Comparison of ENCODE assay signal across 7 mouse cellular contexts in the genomic region with DNA sequence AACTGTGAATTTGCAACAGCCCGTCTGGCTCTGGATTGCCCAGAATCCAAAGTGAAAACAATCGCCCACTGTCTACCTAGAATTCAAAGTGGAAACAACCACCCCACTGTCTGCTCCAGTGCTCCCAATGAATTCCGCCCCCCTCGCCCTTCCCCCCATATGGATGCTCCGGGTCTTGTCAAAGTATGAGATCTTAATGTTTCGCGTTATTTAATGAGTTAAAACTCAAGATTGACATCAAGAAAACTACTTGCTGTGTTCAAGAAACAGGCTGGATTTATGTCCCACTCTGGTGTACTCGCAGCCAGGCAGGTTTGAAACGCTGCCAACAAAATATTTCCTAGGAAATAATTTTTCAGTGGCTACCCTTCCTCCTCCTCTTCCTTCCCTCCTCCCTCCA. TPM values are rescaled to one million over a fixed set of nuclear protein-coding genes. Genes with fewer than 3 reads are reported as not detected.
DNase-seq lines count a peak whose midpoint lies in the region; ATAC-seq lines count a peak whose summit lies in the region.

No protein-coding gene starts in this region.

- peaks cover 18% of the 10 kb centered on the region for H3K36me3 ChIP-seq in embryonic facial prominence, embryonic 13.5 days
- peaks cover 22% of the 10 kb centered on the region for H3K36me3 ChIP-seq in hindbrain, embryonic 13.5 days
- H3K36me3 ChIP-seq in midbrain, embryonic 12.5 days, result peaks cover 17% of the 10 kb centered on the region

- peaks cover 70% of the 10 kb centered on the region for H3K4me1 ChIP-seq in embryonic facial prominence, embryonic 13.5 days
- peaks cover 45% of the 10 kb centered on the region for H3K4me1 ChIP-seq in hindbrain, embryonic 13.5 days (replicated peaks)
- peaks cover 33% of the 10 kb centered on the region for H3K4me1 ChIP-seq in midbrain, embryonic 12.5 days

- H3K9ac ChIP-seq in embryonic facial prominence, embryonic 13.5 days, result 0 out of 2 replicates have a peak overlapping the region, but pooled peaks have one; percentile 27
- H3K9ac ChIP-seq in hindbrain, embryonic 13.5 days, result no peak overlapping the region
- H3K9ac ChIP-seq in midbrain, embryonic 12.5 days (replicated peaks), result no peak overlapping the region

- H3K4me2 ChIP-seq in embryonic facial prominence, embryonic 13.5 days, result peak overlapping the region; percentile 100
- H3K4me2 ChIP-seq in hindbrain, embryonic 13.5 days, result peak overlapping the region; percentile 100; the same call in 1 of the 2 replicates
- H3K4me2 ChIP-seq in midbrain, embryonic 12.5 days (replicated peaks), result peak overlapping the region; percentile 100

- H3K27me3 ChIP-seq in embryonic facial prominence, embryonic 13.5 days, result no peaks in the 10 kb centered on the region
- peaks cover 15% of the 10 kb centered on the region; the same call in 1 of the 2 replicates for H3K27me3 ChIP-seq in hindbrain, embryonic 13.5 days
- 0 out of 2 replicates have a peak, but pooled peaks cover 10% of the 10 kb centered on the region for H3K27me3 ChIP-seq in midbrain, embryonic 12.5 days

- peak overlapping the region; percentile 93 for H3K4me3 ChIP-seq in embryonic facial prominence, embryonic 13.5 days
- H3K4me3 ChIP-seq in hindbrain, embryonic 13.5 days, result no peak overlapping the region
- H3K4me3 ChIP-seq in midbrain, embryonic 12.5 days, result no peak overlapping the region

- peak; percentile 29 for DNase-seq in left cerebral cortex, adult 11 months (ENCODE audit: low spot score)
- DNase-seq in left cerebral cortex, adult 18-20 months (ENCODE audit: low spot score in 2 of 2), result no peak
- DNase-seq in layer of hippocampus, adult 8-10 months (ENCODE audit: low spot score in 2 of 2), result no peak
- DNase-seq in urinary bladder, postnatal 14 days (ENCODE audit: low spot score), result no peak

- 23% methylated on average over 9 of the region's 9 CpGs for WGBS in embryonic facial prominence, embryonic 13.5 days
- WGBS in hindbrain, embryonic 13.5 days, result 51% methylated on average over 9 of the region's 9 CpGs
- WGBS in midbrain, embryonic 12.5 days, result 63% methylated on average over 9 of the region's 9 CpGs

- peak overlapping the region; percentile 90 for H3K27ac ChIP-seq in embryonic facial prominence, embryonic 13.5 days
- peak overlapping the region; percentile 63 for H3K27ac ChIP-seq in hindbrain, embryonic 13.5 days
- peak overlapping the region; percentile 63; the same call in 1 of the 2 replicates for H3K27ac ChIP-seq in midbrain, embryonic 12.5 days (replicated peaks)

- no peaks in the 10 kb centered on the region for H3K9me3 ChIP-seq in embryonic facial prominence, embryonic 13.5 days
- H3K9me3 ChIP-seq in hindbrain, embryonic 13.5 days, result no peaks in the 10 kb centered on the region
- no peaks in the 10 kb centered on the region for H3K9me3 ChIP-seq in midbrain, embryonic 12.5 days

- ATAC-seq in embryonic facial prominence, embryonic 13.5 days (ENCODE audit: insufficient number of reproducible peaks, insufficient read depth, low FRiP score, low TSS enrichment, low read depth), result no peak
- ATAC-seq in hindbrain, embryonic 13.5 days (ENCODE audit: low FRiP score), result 0 out of 2 replicates have a peak, but pooled peaks have one; percentile 19
- 0 out of 2 replicates have a peak, but pooled peaks have one; percentile 17 for ATAC-seq in midbrain, embryonic 12.5 days (ENCODE audit: low FRiP score, low read depth)

RNA-seq across cellular contexts. Expression of a gene that starts 0.6 kb away (rescaled TPM):
- total RNA-seq in left cerebral cortex, adult 18-20 months (2021), result 10 to 100 TPM; 29.6 to 32.6 TPM
- 14.3 and 17.7 TPM in 2 replicates for polyA plus RNA-seq in embryonic facial prominence, embryonic 13.5 days (2015; fragmentation: Nextera tagmentation; extraction: Ambion mirVana)
- polyA plus RNA-seq in hindbrain, embryonic 13.5 days (2015; fragmentation: Nextera tagmentation; extraction: Ambion mirVana), result 12.6 and 13.0 TPM in 2 replicates
- polyA plus RNA-seq in midbrain, embryonic 12.5 days (2016; fragmentation: Nextera tagmentation; extraction: Ambion mirVana), result 21.2 and 26.1 TPM in 2 replicates
- 10 to 100 TPM; 26.0 to 30.2 (median 28.1) TPM for total RNA-seq in layer of hippocampus, adult 8-10 months (2022)

RNA-seq across cellular contexts. Expression of a gene that starts 3.5 kb away (rescaled TPM):
- 10 to 100 TPM; 12.1 to 12.6 TPM for total RNA-seq in left cerebral cortex, adult 18-20 months (2021)
- polyA plus RNA-seq in embryonic facial prominence, embryonic 13.5 days (2015; fragmentation: Nextera tagmentation; extraction: Ambion mirVana), result 68.6 and 76.3 TPM in 2 replicates
- 26.6 and 28.1 TPM in 2 replicates for polyA plus RNA-seq in hindbrain, embryonic 13.5 days (2015; fragmentation: Nextera tagmentation; extraction: Ambion mirVana)
- polyA plus RNA-seq in midbrain, embryonic 12.5 days (2016; fragmentation: Nextera tagmentation; extraction: Ambion mirVana), result 25.1 and 27.2 TPM in 2 replicates
- total RNA-seq in layer of hippocampus, adult 8-10 months (2022), result 10 to 100 TPM; 19.4 to 21.5 (median 20.9) TPM

RNA-seq across cellular contexts. Expression of a gene that starts 35.6 kb away (rescaled TPM):
- 100 to 1,000 TPM; 198 to 204 TPM for total RNA-seq in left cerebral cortex, adult 18-20 months (2021)
- polyA plus RNA-seq in embryonic facial prominence, embryonic 13.5 days (2015; fragmentation: Nextera tagmentation; extraction: Ambion mirVana), result 34.3 and 34.6 TPM in 2 replicates
- 82.6 and 86.9 TPM in 2 replicates for polyA plus RNA-seq in hindbrain, embryonic 13.5 days (2015; fragmentation: Nextera tagmentation; extraction: Ambion mirVana)
- 65.1 and 65.4 TPM in 2 replicates for polyA plus RNA-seq in midbrain, embryonic 12.5 days (2016; fragmentation: Nextera tagmentation; extraction: Ambion mirVana)
- total RNA-seq in layer of hippocampus, adult 8-10 months (2022), result 100 to 1,000 TPM; 190 to 210 (median 200) TPM

RNA-seq across cellular contexts. Expression of a gene that starts 45.5 kb away (rescaled TPM):
- not detected for total RNA-seq in left cerebral cortex, adult 18-20 months (2021)
- polyA plus RNA-seq in embryonic facial prominence, embryonic 13.5 days (2015; fragmentation: Nextera tagmentation; extraction: Ambion mirVana), result 0.28 and 0.95 TPM in 2 replicates
- 0.30 TPM in 1 of 2 replicates, not detected in the other for polyA plus RNA-seq in hindbrain, embryonic 13.5 days (2015; fragmentation: Nextera tagmentation; extraction: Ambion mirVana)
- not detected in 2 replicates for polyA plus RNA-seq in midbrain, embryonic 12.5 days (2016; fragmentation: Nextera tagmentation; extraction: Ambion mirVana)
- not detected for total RNA-seq in layer of hippocampus, adult 8-10 months (2022)
